Comparison of ENCODE assay signal across 24 mouse cellular contexts in genomic region chr2:132526110-132526509, GRCm38 (mm10).
DNase-seq lines count a peak whose midpoint lies in the region; ATAC-seq and TF ChIP-seq lines count a peak whose summit lies in the region.
"Had no signal": no experiment of that assay in that cellular context is flagged by ENCODE, and none has a peak within 500 bp of the region (broad histone marks: within the 10 kb centered on the region; RNA-seq: fewer than 3 reads in every experiment).

No protein-coding gene starts in this region.

- TF ChIP-seq CTCF in CH12.LX (conservative IDR thresholded peaks at IDR 0.05 in 1 of 2, IDR thresholded peaks at IDR 0.05 in 1 of 2; ENCODE audit: low read depth in 2 of 2, low read length in 2 of 2), result no peak

- WGBS in embryonic facial prominence, embryonic 10.5 days, result 38% methylated on average over 4 of the region's 4 CpGs
- WGBS in limb, embryonic 14.5 days, result 43% methylated on average over 4 of the region's 4 CpGs

- peak; percentile 28; the same call in 1 of the 2 replicates for ATAC-seq in limb, embryonic 14.5 days (ENCODE audit: low FRiP score, low read depth)
- ATAC-seq: CD4-positive, CD25-positive, alpha-beta regulatory T cell, adult 4 months; forebrain, embryonic 13.5 days; forebrain, embryonic 16.5 days; intestine, postnatal 0 days; Patski had no signal

- no peak for DNase-seq in CH12.LX (ENCODE audit: extremely low read depth)
- peak; percentile 40 for DNase-seq in NIH3T3 (ENCODE audit: low read depth)
- DNase-seq in embryonic facial prominence, embryonic 10.5 days (ENCODE audit: low spot score), result peak; percentile 39
- DNase-seq in limb, embryonic 14.5 days (ENCODE audit: low spot score), result no peak
- no peak for DNase-seq in layer of hippocampus, adult 9-11 months
- no peak for DNase-seq in heart, adult 8-10 months (ENCODE audit: low spot score)
- no peak for DNase-seq in kidney, postnatal 4 days
- DNase-seq: adrenal gland, postnatal 10 days; adrenal gland, postnatal 36 days; cerebellum, adult 18-20 months; cerebellum, adult 9-10 months; cerebellum, postnatal 36 days; gastrocnemius, postnatal 10 days; gastrocnemius, postnatal 36 days; heart, adult 2 months had no signal

- peak overlapping the region; percentile 83; the same call in 1 of the 2 replicates for H3K27ac ChIP-seq in CH12.LX (ENCODE audit: insufficient read depth, low read depth)
- peak overlapping the region; percentile 54; the same call in 1 of the 2 replicates for H3K27ac ChIP-seq in embryonic facial prominence, embryonic 10.5 days (replicated peaks)
- H3K27ac ChIP-seq in limb, embryonic 14.5 days (replicated peaks; ENCODE audit: low read depth, low read length), result no peak overlapping the region
- H3K27ac ChIP-seq: forebrain, embryonic 10.5 days; forebrain, embryonic 13.5 days; heart, adult 2 months; hindbrain, embryonic 12.5 days; hindbrain, embryonic 15.5 days had no signal

- in situ Hi-C loops in CH12.LX (cut with MboI; ENCODE audit: low pct_ligation_motif_present, low pct_unique_long_range_greater_than_20kb, low sequenced_read_pairs), result loop anchor here (5.0 to 10.0 kb wide), 2 partner anchors 49 to 176 kb away; no protein-coding TSS in a partner anchor

- no peaks in the 10 kb centered on the region for H3K79me2 ChIP-seq in CH12.LX (replicated peaks; ENCODE audit: control insufficient read depth, extremely low read depth, insufficient read depth, poor library complexity, severe bottlenecking)

- H3K4me3 ChIP-seq in CH12.LX (replicated peaks in 1 of 3; ENCODE audit: low read depth in 2 of 3, low read length in 2 of 3, poor library complexity in 1 of 3), result no peak overlapping the region
- H3K4me3 ChIP-seq in embryonic facial prominence, embryonic 10.5 days, result no peak overlapping the region
- H3K4me3 ChIP-seq in limb, embryonic 14.5 days (replicated peaks; ENCODE audit: low read length), result no peak overlapping the region
- H3K4me3 ChIP-seq: forebrain, embryonic 10.5 days; forebrain, embryonic 13.5 days; heart, adult 2 months; hindbrain, embryonic 12.5 days; hindbrain, embryonic 15.5 days had no signal

- peak overlapping the region; percentile 24; the same call in 1 of the 2 replicates for H3K4me2 ChIP-seq in CH12.LX (ENCODE audit: insufficient read depth, low read depth, poor library complexity, severe bottlenecking)
- H3K4me2 ChIP-seq in limb, embryonic 14.5 days (replicated peaks; ENCODE audit: low read depth, low read length, severe bottlenecking), result no peak overlapping the region
- H3K4me2 ChIP-seq: forebrain, embryonic 13.5 days; heart, embryonic 11.5 days; hindbrain, embryonic 12.5 days; hindbrain, embryonic 15.5 days had no signal

- no peak for TF ChIP-seq EP300 in CH12.LX (IDR thresholded peaks at IDR 0.05; ENCODE audit: low read length)

- H3K9me3 ChIP-seq in CH12.LX (replicated peaks; ENCODE audit: low read length), result peaks cover 3% of the 10 kb centered on the region
- H3K9me3 ChIP-seq in embryonic facial prominence, embryonic 10.5 days, result no peaks in the 10 kb centered on the region
- no peaks in the 10 kb centered on the region for H3K9me3 ChIP-seq in limb, embryonic 14.5 days (ENCODE audit: control insufficient read depth, low read length)
- H3K9me3 ChIP-seq: forebrain, embryonic 10.5 days; forebrain, embryonic 13.5 days; hindbrain, embryonic 12.5 days; hindbrain, embryonic 15.5 days had no signal

- no peak for TF ChIP-seq POLR2A in CH12.LX (IDR thresholded peaks at IDR 0.05; ENCODE audit: low read depth, low read length)
- TF ChIP-seq POLR2A in limb, embryonic 14.5 days (IDR thresholded peaks at IDR 0.05; ENCODE audit: borderline replicate concordance, extremely low read depth, insufficient read depth, insufficient read length), result no peak

- H3K27me3 ChIP-seq in CH12.LX (replicated peaks), result no peaks in the 10 kb centered on the region
- no peaks in the 10 kb centered on the region for H3K27me3 ChIP-seq in embryonic facial prominence, embryonic 10.5 days (replicated peaks; ENCODE audit: low read depth, poor library complexity, severe bottlenecking)
- no peaks in the 10 kb centered on the region for H3K27me3 ChIP-seq in limb, embryonic 14.5 days (ENCODE audit: control insufficient read depth, insufficient read depth, low read length)
- H3K27me3 ChIP-seq: forebrain, embryonic 13.5 days; hindbrain, embryonic 12.5 days; hindbrain, embryonic 15.5 days; Patski had no signal

- no peak overlapping the region; the same call in 1 of the 2 replicates for H3K9ac ChIP-seq in CH12.LX (ENCODE audit: insufficient read depth, low read depth)
- no peak overlapping the region for H3K9ac ChIP-seq in limb, embryonic 14.5 days (ENCODE audit: low read depth, low read length, severe bottlenecking)
- H3K9ac ChIP-seq: forebrain, embryonic 13.5 days; hindbrain, embryonic 12.5 days; hindbrain, embryonic 15.5 days had no signal

- dilution Hi-C loops in CH12.LX (cut with MboI; ENCODE audit: extremely low pct_ligation_motif_present, extremely low pct_unique_long_range_greater_than_20kb, low sequenced_read_pairs), result no loop called here

- H3K36me3 ChIP-seq in CH12.LX (replicated peaks in 1 of 2; ENCODE audit: control insufficient read depth in 1 of 2, insufficient read depth in 1 of 2, low read length in 1 of 2), result peaks cover 17 to 32% of the 10 kb centered on the region in 2 experiments
- H3K36me3 ChIP-seq in embryonic facial prominence, embryonic 10.5 days (replicated peaks), result peaks cover 25% of the 10 kb centered on the region
- H3K36me3 ChIP-seq in limb, embryonic 14.5 days (ENCODE audit: control insufficient read depth, insufficient read depth, low read length), result peaks cover 21% of the 10 kb centered on the region

- peaks cover 14 to 53% of the 10 kb centered on the region in 2 experiments for H3K4me1 ChIP-seq in CH12.LX (ENCODE audit: control insufficient read depth in 1 of 2, insufficient read depth in 2 of 2)
- peaks cover 18% of the 10 kb centered on the region for H3K4me1 ChIP-seq in embryonic facial prominence, embryonic 10.5 days
- no peaks in the 10 kb centered on the region for H3K4me1 ChIP-seq in limb, embryonic 14.5 days (ENCODE audit: control insufficient read depth, insufficient read depth, low read length)

- no peak for TF ChIP-seq RAD21 in CH12.LX (IDR thresholded peaks at IDR 0.05; ENCODE audit: low read depth, low read length)

TF ChIP-seq in CH12.LX, 34 proteins besides CTCF, POLR2A, EP300 and RAD21:
- TF ChIP-seq SMC3 (IDR thresholded peaks at IDR 0.05; ENCODE audit: low read depth, low read length), result no peak
- no peak for TF ChIP-seq MXI1 (IDR thresholded peaks at IDR 0.05; ENCODE audit: low read depth, low read length)
- TF ChIP-seq UBTF (IDR thresholded peaks at IDR 0.05; ENCODE audit: low read depth, low read length), result no peak
- TF ChIP-seq CHD2 (IDR thresholded peaks at IDR 0.05; ENCODE audit: low read length), result no peak
- no peak for TF ChIP-seq NELFE (IDR thresholded peaks at IDR 0.05; ENCODE audit: low read depth, low read length)
- no peak for TF ChIP-seq USF1 (IDR thresholded peaks at IDR 0.05; ENCODE audit: low read depth, low read length)
- TF ChIP-seq MAZ (IDR thresholded peaks at IDR 0.05; ENCODE audit: low read depth, low read length), result no peak
- TF ChIP-seq PAX5 (IDR thresholded peaks at IDR 0.05; ENCODE audit: low read length), result no peak
- no peak for TF ChIP-seq JUN (IDR thresholded peaks at IDR 0.05; ENCODE audit: insufficient read depth, low read depth, low read length)
- TF ChIP-seq E2F4 (IDR thresholded peaks at IDR 0.05; ENCODE audit: insufficient replicate concordance, low read depth, low read length), result no peak
- TF ChIP-seq NRF1 (IDR thresholded peaks at IDR 0.05; ENCODE audit: low read depth, low read length), result no peak
- TF ChIP-seq HCFC1 (IDR thresholded peaks at IDR 0.05; ENCODE audit: low read depth, low read length), result no peak
- TF ChIP-seq TBP (conservative IDR thresholded peaks at IDR 0.05; ENCODE audit: low read depth, low read length), result no peak
- TF ChIP-seq CHD1 (IDR thresholded peaks at IDR 0.05; ENCODE audit: low read depth, low read length), result no peak
- no peak for TF ChIP-seq ETS1 (conservative IDR thresholded peaks at IDR 0.05; ENCODE audit: low read depth, low read length)
- TF ChIP-seq ELF1 (IDR thresholded peaks at IDR 0.05; ENCODE audit: low read depth, low read length), result no peak
- TF ChIP-seq ZKSCAN1 (IDR thresholded peaks at IDR 0.05; ENCODE audit: borderline replicate concordance, low read depth, low read length), result no peak
- no peak for TF ChIP-seq BHLHE40 (IDR thresholded peaks at IDR 0.05; ENCODE audit: low read depth, low read length)

Comparison
In these comparisons a context has a peak if more than half of its experiments do, and no peak if none do; other contexts are left out.
1. DNase-seq: peak in NIH3T3 (single experiment) and embryonic facial prominence, embryonic 10.5 days (single experiment); none in CH12.LX (single experiment), limb, embryonic 14.5 days (single experiment), layer of hippocampus, adult 9-11 months (single experiment), heart, adult 8-10 months (single experiment) and kidney, postnatal 4 days (0 of 2).